Mouse (Mus musculus) heart, postnatal 4 days (tissue): ENCODE data around the gene Ring1. TPM values are rescaled to one million over a fixed set of nuclear protein-coding genes. Genes with fewer than 3 reads are reported as not detected.
A peak's percentile ranks its signal among the peaks of the same experiment; 100 is the strongest.

Experiments
- DNase-seq: peaks from one replicate; pipeline ENCODE4 v3.0.0; 2021
- microRNA-seq, 2 experiments: library from miRNA; unstranded; fragments of <30 nt; microRNA quantifications; one replicate each; pipeline ENCODE4 v1.2.0; 2021 to 2022
- total RNA-seq, 2 experiments: library from RNA; stranded (reverse); gene quantifications; 2 replicates each; pipeline ENCODE4 v1.2.3; 2021

Ring1 gene
- total RNA-seq, 2 experiments from 2014 or later = 18.7 to 19.8 TPM

DNA sequence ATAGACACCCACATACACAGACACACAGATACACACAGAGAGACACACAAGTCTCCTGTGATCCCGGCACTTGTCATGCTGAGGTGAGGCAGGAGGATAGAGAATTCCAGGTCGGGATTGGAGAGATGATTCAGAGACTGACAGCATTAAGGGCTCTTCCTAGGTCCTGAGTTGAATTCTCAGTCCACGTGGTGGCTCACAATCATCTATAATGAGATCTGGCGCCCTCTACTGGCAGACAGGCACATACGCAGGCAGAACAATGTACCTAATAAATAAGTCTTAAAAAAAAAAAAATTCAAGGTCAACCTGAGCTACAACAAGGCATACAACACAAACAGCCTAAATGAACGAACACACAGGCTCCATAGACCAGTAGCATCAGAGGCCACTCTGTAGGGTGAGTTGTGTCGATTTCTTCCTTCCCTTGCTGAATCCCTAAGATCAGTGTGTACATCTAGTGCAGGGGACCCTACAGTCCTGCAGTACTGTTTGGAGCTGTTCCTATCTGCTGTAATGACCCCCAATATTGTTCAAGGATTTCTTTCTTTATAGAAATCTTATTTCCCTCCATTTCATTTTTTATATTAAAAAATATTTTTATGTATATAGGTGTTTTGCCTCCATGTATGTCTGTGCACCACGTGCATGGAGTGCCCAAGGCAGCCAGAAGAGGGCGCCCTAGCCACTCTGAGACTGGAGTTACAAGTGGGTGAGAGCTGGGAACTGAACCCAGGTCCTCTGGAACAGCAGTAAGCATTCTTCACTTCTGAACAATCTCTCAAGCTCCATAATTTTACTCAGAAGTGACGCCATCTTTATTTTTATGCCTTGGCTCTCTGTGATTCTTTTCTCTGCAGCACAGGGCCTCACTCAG is 32.5 kb downstream of the Ring1 start:
- DNase-seq = peak; percentile 66

DNA sequence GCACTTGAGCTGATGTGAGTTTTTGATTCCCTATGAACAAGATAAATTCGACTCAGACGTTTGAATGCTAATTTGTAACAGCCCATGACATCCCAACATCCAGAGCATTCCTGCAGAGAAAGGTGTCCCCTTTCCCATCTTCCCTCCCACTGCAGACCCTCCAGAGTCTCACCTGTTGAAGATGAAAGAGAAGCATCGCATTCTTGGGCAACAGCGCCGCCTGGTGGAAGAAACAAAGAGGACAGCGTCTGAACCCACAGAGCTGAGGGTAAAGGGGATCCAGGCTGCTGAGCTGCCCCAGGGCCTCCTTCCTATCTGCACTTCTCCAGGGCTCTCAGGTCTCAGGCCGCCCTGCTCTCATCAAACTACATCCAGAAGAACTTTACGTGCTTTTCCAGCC is 42.3 kb downstream of the Ring1 start:
- DNase-seq = peak; percentile 66

DNA sequence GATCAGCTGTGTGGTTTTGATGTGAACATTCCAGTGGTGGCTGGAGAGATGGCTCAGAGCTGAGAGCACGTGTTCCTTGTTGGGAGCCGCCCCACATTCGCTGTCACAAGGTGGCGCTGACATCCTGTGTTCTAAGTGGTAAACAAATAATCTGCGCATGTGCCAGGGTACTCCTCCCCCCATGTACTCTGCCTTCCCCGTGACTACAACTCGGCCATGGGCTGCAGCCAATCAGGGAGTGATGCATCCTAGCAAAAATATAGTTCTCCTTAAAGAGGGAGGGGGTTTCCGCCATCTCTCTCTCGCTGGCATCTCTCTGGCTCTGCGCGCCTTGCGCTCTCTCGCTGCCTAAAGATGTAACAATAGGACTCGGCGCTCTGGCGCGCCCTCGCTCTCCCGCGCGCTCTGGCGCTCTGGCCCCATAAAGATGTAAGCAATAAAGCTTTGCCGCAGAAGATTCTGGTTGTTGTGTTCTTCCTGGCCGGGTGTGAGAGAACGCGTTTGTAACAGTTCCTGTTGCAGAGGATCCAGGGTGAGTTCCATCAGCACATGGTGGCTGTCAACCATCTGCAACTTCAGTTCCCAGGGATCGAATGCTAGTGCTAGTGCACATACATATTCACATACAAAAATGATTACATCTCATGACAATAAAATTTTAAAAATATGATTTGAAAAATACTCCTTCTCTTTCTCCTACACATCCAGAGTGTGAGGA is 43.1 kb downstream of the Ring1 start:
- DNase-seq = peak; percentile 89

DNA sequence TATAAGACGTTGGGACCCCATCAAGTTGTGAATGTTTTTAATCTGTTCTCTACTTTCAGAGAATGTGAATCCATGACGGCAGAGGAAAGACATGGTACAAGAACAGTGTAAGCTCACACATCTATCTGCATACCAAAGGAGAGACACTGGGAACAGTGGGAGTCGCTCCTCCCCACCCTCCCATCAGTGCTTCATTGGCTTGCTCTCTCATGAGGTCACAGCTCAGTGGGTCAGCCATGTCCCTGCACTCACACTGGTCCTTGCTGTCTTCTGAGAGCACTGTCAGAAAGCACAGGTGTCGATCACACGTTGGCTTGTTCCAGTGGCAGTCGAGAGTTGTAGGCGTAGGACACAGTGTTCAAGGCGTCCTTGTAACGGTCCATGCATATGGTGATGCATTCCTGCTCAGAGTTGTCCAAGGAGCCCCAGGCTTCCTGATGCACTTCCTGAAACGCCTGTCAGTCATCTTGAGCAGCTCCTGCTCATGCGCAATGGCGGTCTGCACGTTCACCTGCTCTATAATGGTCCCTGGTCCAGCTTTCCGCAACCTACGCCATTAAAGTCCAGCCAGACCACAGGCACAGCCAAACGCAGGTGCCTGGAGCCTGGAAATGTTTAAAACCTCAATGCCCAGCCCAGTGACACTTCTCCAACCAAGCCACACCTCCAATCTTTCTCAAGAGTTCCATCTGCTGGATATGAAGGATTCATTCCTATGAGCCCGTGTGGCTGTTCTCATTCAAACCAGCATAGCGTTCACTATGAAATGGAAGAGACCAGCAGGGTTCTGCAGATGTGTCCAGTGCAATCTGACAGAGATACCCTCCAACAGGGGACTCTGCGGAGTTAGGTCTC is 44.1 kb downstream of the Ring1 start:
- no peak for DNase-seq

DNA sequence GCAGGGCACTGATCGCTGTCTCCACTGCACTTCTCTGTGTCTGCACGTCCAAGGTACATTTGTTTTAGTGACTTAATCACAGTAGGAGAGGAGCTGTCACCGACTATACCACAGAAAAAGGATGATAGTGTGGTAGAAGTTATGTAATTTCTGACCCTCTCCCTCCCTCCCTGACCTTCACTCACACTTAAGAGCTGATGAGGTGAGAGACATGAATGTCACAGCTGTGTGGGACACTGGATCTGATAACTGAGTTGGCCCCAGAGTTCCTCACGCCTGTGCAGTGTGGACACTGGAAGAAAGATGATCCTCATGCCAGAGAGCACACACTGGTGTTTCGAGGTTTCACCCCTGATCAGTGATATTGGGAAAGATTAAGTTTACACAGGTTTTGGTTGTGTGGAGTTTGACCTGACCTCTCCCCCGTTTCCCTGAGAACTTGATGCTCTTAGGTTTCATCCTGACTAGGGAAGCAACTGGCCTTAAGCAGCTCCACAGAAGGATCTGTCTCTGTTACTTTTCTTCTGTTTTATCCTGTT is 44.9 kb downstream of the Ring1 start:
- DNase-seq = no peak

DNA sequence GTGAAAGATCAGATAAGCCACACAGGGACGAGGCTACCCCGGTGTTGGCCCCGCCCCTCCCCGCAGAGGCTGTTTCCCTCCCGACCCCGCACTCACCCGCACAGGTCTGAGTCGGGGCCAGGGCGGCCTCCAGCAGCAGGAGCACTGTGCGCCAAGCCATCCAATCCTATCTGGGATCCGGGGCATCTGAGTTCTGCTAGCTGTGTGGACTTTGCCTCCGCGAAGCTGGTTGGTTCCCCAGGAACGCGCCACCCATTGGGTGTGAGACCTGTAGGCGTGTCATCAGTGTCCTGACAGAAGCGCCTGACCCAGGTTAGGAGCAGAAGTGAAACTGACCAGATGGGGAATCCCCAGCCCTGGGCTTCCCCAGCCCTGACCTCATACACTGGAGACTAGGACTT is 45.8 kb downstream of the Ring1 start:
- DNase-seq = peak; percentile 69

DNA sequence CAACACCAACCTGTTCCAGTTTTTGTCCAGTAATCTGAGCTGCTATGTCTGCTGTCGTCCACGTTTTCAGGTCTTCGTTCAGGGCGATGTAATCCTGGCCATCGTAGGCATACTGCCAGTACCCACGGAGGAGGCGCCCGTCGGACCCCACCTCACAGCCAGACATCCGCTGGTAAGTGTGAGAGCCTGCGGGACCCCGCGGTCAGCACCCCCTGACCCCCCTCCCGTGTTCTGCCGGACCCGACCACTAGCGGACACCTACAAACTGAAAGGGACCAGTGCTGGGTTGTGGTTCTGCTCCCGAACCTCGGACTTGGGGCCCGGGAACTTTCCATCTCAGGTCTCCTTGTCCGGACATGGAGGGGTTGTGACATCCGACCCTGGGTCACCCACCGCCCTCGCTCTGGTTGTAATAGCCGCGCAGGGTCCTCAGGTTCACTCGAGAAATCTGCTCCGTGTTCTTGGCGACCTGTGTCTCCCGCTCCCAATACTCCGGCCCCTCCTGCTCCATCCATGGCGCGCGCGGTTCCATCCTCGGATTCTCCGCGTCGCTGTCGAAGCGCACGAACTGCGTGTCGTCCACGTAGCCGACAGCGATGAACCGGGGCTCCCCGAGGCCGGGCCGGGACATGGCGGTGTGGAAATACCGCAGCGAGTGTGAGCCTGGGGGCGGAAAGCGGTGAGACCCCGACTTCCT is 46.5 kb downstream of the Ring1 start:
- DNase-seq = no peak

DNA sequence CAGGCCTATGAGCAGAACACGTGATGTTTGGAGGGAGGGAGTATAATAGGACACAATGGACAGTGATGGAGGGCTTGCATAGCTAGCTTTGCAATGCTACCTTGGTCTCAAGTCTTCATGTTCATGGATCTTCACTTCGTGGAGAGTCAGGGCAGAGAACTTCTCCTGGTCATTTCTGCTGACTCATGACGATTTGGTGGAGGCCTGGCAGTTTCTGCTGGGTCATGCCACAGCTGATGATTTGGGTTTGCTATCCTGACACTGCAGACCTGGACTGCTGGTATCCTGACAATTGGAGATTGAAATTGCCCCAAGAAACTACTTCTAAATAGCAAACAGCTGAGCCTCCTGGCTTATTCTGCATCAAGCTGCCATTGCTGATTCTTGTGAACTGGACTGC is 50.9 kb downstream of the Ring1 start:
- DNase-seq = no peak

DNA sequence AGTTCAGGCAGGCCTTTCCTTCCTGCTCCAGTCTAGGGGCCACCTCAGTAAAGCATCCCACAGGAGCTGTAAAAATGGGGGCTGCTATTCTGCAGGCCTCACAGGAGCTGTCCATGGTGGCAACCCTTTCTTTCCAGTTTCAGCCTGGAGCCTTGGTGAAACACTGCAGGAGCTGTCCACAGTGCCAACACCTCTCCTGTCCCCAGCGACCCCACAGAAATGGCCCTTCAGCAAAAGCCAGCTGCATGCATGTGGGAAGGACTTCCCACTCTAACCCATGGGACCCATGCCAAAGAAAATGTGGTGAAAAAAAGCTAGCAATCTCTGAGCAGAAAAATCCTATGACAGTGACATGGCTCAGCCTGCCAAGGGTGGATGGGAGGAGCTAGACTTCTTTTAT is 51.8 kb downstream of the Ring1 start:
- DNase-seq = peak; percentile 72

Small RNA genes within 50 kb of the gene (microRNA-seq; reads per million reads assigned to microRNA genes)
- gene Mir219a-1 (0.20 to 0.69 reads per million in 2 experiments), gene Mir219c (0 reads per million in 2 experiments)

Other genes with a start within 250 kb of the Ring1 start
- gene Angptl4, start 242.8 kb downstream of the Ring1 start, total RNA-seq = 10 to 100 TPM; 29.1 to 35.0 TPM
- gene Kank3, start 214.2 kb downstream of the Ring1 start, total RNA-seq = 10 to 100 TPM; 57.5 to 58.5 TPM
- gene Rps28, start 200.1 kb downstream of the Ring1 start, total RNA-seq = 1,000 to 10,000 TPM; 1,097 to 1,179 TPM
- 100 to 1,000 TPM; 423 to 447 TPM for gene Ndufa7, start 200.1 kb downstream of the Ring1 start, total RNA-seq
- 10 to 100 TPM; 16.8 to 21.4 TPM for gene Cd320, start 181.6 kb downstream of the Ring1 start, total RNA-seq
- gene Gm7029, start 150.8 kb downstream of the Ring1 start, total RNA-seq = not detected
- gene Kifc1, start 134.0 kb downstream of the Ring1 start, total RNA-seq = 10 to 100 TPM; 40.2 to 42.7 TPM
- gene Platr17, start 119.5 kb downstream of the Ring1 start, total RNA-seq = not detected
- 10 to 100 TPM; 16.5 to 18.0 TPM for gene Daxx, start 115.3 kb downstream of the Ring1 start, total RNA-seq
- gene Tapbp, start 108.8 kb downstream of the Ring1 start, total RNA-seq = 10 to 100 TPM; 72.3 to 78.5 TPM
- 10 to 100 TPM; 34.3 to 35.8 TPM for gene Zbtb22, start 108.8 kb downstream of the Ring1 start, total RNA-seq
- 10 to 100 TPM; 56.5 to 58.1 TPM for gene Rgl2, start 95.1 kb downstream of the Ring1 start, total RNA-seq
- 10 to 100 TPM; 78.0 to 79.5 TPM for gene Pfdn6, start 84.3 kb downstream of the Ring1 start, total RNA-seq
- gene Wdr46, start 84.0 kb downstream of the Ring1 start, total RNA-seq = 10 to 100 TPM; 13.3 to 14.4 TPM
- gene B3galt4, start 73.2 kb downstream of the Ring1 start, total RNA-seq = 1 to 10 TPM; 2.3 to 2.9 TPM
- 10 to 100 TPM; 38.1 to 40.1 TPM for gene Vps52, start 68.9 kb downstream of the Ring1 start, total RNA-seq
- gene Rps18, start 68.7 kb downstream of the Ring1 start, total RNA-seq = 100 to 1,000 TPM; 648 to 719 TPM
- gene H2-K1, start 24.3 kb downstream of the Ring1 start, total RNA-seq = 10 to 100 TPM; 33.9 to 35.4 TPM
- 10 to 100 TPM; 63.6 to 69.6 TPM for gene H2-Ke6, start 3.4 kb upstream of the Ring1 start, total RNA-seq
- gene Slc39a7, start 7.0 kb upstream of the Ring1 start, total RNA-seq = 10 to 100 TPM; 83.8 to 86.5 TPM
- gene Rxrb, start 7.1 kb upstream of the Ring1 start, total RNA-seq = 10 to 100 TPM; 35.5 to 39.5 TPM
- 1 to 10 TPM; 1.4 to 2.2 TPM for gene Col11a2, start 14.8 kb upstream of the Ring1 start, total RNA-seq
- not detected for gene H2-Oa, start 67.7 kb upstream of the Ring1 start, total RNA-seq
- 1 to 10 TPM; 5.6 to 6.0 TPM for gene H2-DMa, start 94.9 kb upstream of the Ring1 start, total RNA-seq
- 100 to 1,000 TPM; 125 to 128 TPM for gene Brd2, start 98.0 kb upstream of the Ring1 start, total RNA-seq
- gene H2-DMb2, start 118.6 kb upstream of the Ring1 start, total RNA-seq = under 1 TPM; 0.55 to 0.72 TPM
- under 1 TPM; 0.26 to 0.68 TPM for gene H2-DMb1, start 128.4 kb upstream of the Ring1 start, total RNA-seq
- gene Tap1, start 162.9 kb upstream of the Ring1 start, total RNA-seq = 1 to 10 TPM; 4.8 to 5.4 TPM
- gene Psmb9, start 163.1 kb upstream of the Ring1 start, total RNA-seq = 1 to 10 TPM; 2.5 to 3.8 TPM
- 1 to 10 TPM; 3.7 to 7.0 TPM for gene Psmb8, start 173.0 kb upstream of the Ring1 start, total RNA-seq
- gene Tap2, start 178.8 kb upstream of the Ring1 start, total RNA-seq = 10 to 100 TPM; 10.7 to 12.3 TPM
- under 1 TPM; 0.23 to 0.38 TPM for gene H2-Ob, start 214.2 kb upstream of the Ring1 start, total RNA-seq
- gene H2-Ab1, start 233.0 kb upstream of the Ring1 start, total RNA-seq = 1 to 10 TPM; 2.4 to 3.1 TPM